Mouse (Mus musculus): ENCODE measurements around the gene Tbc1d1.
"Not testable (repeated sequence)": the region's sequence is repeated elsewhere in the genome, so short reads cannot be mapped to it uniquely, and the experiment has no call there.

Gene Tbc1d1

GRCm38 (mm10) chr5:64358639-64359584 is 202.8 kb downstream of the Tbc1d1 start:
- DNase-seq (ENCODE audit: low spot score in 2 of 2): no peak

GRCm38 (mm10) chr5:64360147-64360875 is 204.2 kb downstream of the Tbc1d1 start:
- DNase-seq (ENCODE audit: low spot score in 2 of 2): no peak

GRCm38 (mm10) chr5:64360876-64361268 is 204.8 kb downstream of the Tbc1d1 start:
- DNase-seq (ENCODE audit: low spot score in 2 of 2): not testable (repeated sequence)

DNA sequence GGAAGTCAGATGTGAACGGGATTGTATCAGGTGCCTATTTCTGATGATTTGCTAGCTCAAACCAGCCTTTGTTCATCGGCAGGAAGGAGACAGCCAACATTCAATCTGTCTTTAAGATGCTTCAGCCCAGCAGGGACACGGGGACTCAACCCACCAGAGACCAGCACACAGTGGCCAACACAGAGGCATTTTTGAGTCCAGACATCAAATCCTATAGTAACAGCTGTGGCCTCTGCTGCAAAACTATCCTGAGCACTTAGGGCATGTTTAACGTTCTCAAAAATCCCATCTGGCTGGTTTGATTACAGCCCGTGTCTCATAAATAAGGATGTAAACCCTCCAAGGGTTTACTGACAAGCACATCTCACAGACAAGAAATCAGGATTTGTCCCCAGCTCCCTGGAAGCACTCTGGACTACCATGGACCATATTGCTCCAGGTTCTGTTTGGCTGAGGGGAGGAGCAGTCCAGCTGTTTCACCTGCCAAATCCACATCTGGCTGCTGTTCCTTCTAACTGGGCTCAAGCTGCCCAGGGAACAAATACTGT is 207.8 kb downstream of the Tbc1d1 start:
- no peak for DNase-seq (ENCODE audit: low spot score in 2 of 2)

DNA sequence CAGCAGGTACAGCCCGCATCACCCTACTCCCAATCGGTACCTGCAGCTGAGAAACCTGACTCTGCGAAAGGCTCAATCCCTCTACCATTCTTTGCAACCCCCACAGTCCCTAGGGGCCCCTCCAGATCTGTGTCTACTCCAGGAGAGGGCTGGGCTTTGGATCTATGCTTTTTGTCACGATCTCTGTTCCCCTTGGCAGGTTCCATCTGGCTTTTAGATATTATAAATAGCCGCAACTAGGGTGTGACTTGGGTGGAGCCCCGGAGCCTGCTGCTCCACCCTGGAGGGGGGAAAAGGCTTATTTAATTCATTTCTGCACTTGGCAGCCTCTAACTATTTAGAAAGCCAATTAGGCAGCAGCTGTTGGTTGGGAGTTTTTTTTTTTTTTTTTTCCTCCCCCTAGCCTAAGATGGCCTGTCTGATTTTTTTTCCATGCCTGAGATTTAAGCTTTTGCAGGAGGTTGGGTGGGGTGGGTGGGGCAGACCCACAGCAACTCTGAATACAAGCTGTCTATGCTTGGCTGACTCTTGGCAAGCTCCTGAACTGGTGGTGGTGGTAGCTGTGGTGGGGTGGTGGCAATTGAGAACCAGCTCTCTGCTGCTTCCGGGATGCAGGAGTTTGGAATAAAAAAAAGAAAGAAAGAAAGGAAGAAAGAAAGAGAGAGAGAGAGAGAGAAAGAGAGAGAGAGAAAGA is 208.5 kb downstream of the Tbc1d1 start:
- DNase-seq (ENCODE audit: low spot score in 2 of 2): peak in 1 of 2 experiments; percentile 47

- DNase-seq (ENCODE audit: low spot score in 2 of 2): peak in 1 of 2 experiments; percentile 52
Measured at GRCm38 (mm10) chr5:64365187-64366066, 209.3 kb downstream of the Tbc1d1 start.

- DNase-seq (ENCODE audit: low spot score in 2 of 2): no peak
Measured at GRCm38 (mm10) chr5:64366113-64366512, 210.0 kb downstream of the Tbc1d1 start.

- peak in 1 of 2 experiments; percentile 64 for DNase-seq (ENCODE audit: low spot score in 2 of 2)
Measured at GRCm38 (mm10) chr5:64367426-64367825, 211.3 kb downstream of the Tbc1d1 start.

- DNase-seq (ENCODE audit: low spot score in 2 of 2): no peak
Measured at GRCm38 (mm10) chr5:64371331-64371831, 215.3 kb downstream of the Tbc1d1 start.

- DNase-seq (ENCODE audit: low spot score in 2 of 2): no peak
Measured at GRCm38 (mm10) chr5:64372292-64372961, 216.3 kb downstream of the Tbc1d1 start.

- DNase-seq (ENCODE audit: low spot score in 2 of 2): no peak
Measured at GRCm38 (mm10) chr5:64373695-64374094, 217.6 kb downstream of the Tbc1d1 start.

DNA sequence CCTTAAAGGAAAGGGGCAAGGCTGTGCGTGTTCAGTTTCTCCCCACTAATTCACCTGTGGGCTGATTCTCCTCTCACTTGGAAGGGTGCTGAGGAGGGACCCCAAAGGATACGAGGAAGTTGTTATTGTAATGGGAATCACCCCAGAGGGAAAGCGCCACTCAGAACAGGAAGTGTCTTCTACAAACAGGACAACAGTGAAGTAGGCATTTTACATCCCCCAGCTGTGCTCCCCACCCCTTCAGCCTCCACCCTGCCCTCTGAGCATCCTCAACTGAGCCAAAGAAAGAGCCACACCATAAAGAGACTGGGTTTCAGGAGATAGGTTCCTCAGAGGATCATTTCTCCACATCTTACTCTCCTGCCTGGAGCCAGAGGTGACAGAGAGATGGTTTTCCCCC is 219.7 kb downstream of the Tbc1d1 start:
- DNase-seq (ENCODE audit: low spot score in 2 of 2): no peak

- DNase-seq (ENCODE audit: low spot score in 2 of 2): no peak
Measured at GRCm38 (mm10) chr5:64376466-64376865, 220.4 kb downstream of the Tbc1d1 start.

DNA sequence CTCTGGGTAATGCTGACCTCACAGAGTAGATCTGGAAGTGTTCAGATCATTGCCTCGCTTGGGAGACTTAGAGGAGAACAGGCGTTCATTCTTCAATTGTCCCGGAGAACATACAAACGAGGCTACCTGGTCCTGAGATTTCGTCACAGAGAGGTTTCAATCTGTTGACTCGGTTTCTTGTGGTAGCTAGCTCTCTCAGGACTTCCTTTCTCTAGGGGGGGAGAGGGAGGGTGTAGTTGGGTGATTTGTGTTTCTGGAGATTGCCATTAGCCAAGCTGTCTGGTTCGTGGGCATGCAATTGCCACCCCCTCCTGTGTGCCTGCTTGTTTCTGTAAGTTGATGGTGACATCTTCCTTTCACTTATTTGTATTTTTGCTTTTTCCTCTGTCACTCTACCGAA is 221.6 kb downstream of the Tbc1d1 start:
- no peak for DNase-seq (ENCODE audit: low spot score in 2 of 2)

DNA sequence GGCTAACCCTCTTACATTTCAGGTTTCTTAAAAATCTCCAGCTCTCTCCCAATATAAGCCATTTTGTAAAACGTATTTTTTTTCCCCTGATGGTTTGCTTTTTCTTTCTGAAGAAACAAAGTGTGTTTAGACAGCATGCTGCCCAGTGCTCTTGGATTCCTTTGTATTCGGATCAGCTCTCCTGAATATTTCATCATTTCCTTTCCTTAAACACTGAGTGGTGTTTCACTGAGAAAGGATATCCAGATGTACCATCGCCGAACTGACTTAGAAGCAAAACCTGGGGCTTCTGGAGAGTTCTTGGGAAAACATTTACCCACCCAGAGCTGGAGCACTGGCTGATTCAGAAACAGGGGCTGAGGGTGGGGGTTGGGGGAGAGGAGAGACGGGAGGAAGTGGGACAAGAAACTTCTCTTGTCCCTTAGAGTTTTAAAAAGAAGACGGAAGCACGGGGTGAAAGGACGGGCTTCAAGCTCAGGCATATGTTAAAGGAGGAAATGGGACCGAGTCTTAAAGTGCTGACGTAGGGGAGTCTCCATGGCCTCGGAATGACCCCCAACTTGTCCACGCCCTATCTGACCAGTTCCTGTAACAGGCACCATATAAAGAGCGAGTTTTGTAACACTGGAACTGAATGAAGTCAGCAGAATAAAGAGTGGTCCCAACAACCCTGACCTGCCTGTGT is 222.6 kb downstream of the Tbc1d1 start:
- no peak for DNase-seq (ENCODE audit: low spot score in 2 of 2)

DNA sequence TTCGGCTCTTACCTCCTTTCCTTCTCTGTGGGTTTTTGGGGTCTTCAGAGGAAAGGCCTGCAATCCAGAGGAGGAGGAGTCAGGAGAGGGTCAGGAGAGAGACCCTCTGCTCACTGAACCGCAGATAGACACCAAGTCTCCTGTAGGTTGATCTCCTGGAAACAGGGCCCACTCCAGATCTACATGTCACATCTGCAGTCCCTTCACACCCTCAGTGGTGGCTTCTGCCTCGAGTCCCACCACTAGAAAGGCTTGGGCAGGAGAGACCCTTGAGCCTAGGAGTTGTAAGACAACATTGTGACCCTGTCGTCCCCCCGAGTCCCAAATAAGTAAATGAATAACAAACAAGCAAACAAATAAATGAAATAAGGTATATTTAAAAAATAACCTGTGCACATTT is 223.7 kb downstream of the Tbc1d1 start:
- no peak for DNase-seq (ENCODE audit: low spot score in 2 of 2)

GRCm38 (mm10) chr5:64380698-64381375 is 224.7 kb downstream of the Tbc1d1 start:
- no peak for DNase-seq (ENCODE audit: low spot score in 2 of 2)

GRCm38 (mm10) chr5:64381538-64381937 is 225.4 kb downstream of the Tbc1d1 start:
- no peak for DNase-seq (ENCODE audit: low spot score in 2 of 2)

Measured in left cerebral cortex, adult 9 months (tissue).